Mouse (Mus musculus) MEL (cell line): Measurements from ENCODE around the gene Srxn1.

Experiments used
- CTCF ChIP-seq, 3 experiments: IDR thresholded peaks in 2 of 3; conservative IDR thresholded peaks in 1 of 3; 2 replicates each; pipeline ENCODE4 v1.5.1; 2011 to 2012; ENCODE audit warnings: low read length in 3 of 3, low read depth in 2 of 3, mild to moderate bottlenecking in 2 of 3, improper control_type of control experiment in 1 of 3, inconsistent platforms in 1 of 3, mixed read lengths in 1 of 3, moderate library complexity in 1 of 3; ENCODE audit not compliant: control insufficient read depth in 1 of 3, insufficient read depth in 1 of 3, poor library complexity in 1 of 3, severe bottlenecking in 1 of 3
- EP300 ChIP-seq, 2 experiments: IDR thresholded peaks; 2 replicates each; pipeline ENCODE4 v1.6.1; 2011; ENCODE audit warnings: improper control_type of control experiment in 2 of 2, low read length in 2 of 2, low read depth in 1 of 2, mild to moderate bottlenecking in 1 of 2
- POLR2A ChIP-seq, 2 experiments: IDR thresholded peaks; 2 replicates each; pipeline ENCODE4 v1.6.1; 2011 to 2012; ENCODE audit warnings: low read length in 2 of 2, mild to moderate bottlenecking in 2 of 2, control low read depth in 1 of 2, improper control_type of control experiment in 1 of 2, low read depth in 1 of 2, moderate library complexity in 1 of 2; ENCODE audit not compliant: control insufficient read depth in 1 of 2, insufficient read depth in 1 of 2, poor library complexity in 1 of 2

DNA sequence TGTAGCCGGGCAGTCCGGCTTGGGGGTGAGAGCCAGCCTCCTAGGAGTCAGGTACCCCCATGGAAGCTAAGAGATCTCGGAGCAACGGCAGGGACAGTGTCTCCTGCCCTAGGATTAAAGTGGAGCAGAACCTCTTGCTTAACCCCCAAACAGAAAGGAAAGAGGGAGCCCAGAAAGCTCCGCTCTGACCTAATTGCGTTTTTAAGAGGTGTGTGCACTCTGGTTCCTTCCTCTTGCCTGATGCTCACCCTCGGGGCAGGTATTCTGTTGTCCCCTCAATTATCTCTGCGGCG, 38.8 kb downstream of the Srxn1 start:
- TF ChIP-seq CTCF (IDR thresholded peaks at IDR 0.05 in 2 of 3, conservative IDR thresholded peaks at IDR 0.05 in 1 of 3; ENCODE audit: control insufficient read depth in 1 of 3, insufficient read depth in 1 of 3, low read depth in 2 of 3, low read length in 3 of 3, poor library complexity in 1 of 3, severe bottlenecking in 1 of 3), result no peak
- TF ChIP-seq EP300 (IDR thresholded peaks at IDR 0.05; ENCODE audit: low read depth in 1 of 2, low read length in 2 of 2), result no peak
- 0 out of 4 replicates have a peak, but pooled peaks of 1 of the 2 experiments have one; percentile 11 for TF ChIP-seq POLR2A (IDR thresholded peaks at IDR 0.05; ENCODE audit: control insufficient read depth in 1 of 2, insufficient read depth in 1 of 2, low read depth in 1 of 2, low read length in 2 of 2, poor library complexity in 1 of 2)
